Mouse (Mus musculus) right cerebral cortex, postnatal 25 days (tissue): ENCODE data around the gene Tbc1d1.

Experiments
- DNase-seq: peaks from one replicate; pipeline ENCODE4 v3.0.0; 2022

Tbc1d1 gene

DNA sequence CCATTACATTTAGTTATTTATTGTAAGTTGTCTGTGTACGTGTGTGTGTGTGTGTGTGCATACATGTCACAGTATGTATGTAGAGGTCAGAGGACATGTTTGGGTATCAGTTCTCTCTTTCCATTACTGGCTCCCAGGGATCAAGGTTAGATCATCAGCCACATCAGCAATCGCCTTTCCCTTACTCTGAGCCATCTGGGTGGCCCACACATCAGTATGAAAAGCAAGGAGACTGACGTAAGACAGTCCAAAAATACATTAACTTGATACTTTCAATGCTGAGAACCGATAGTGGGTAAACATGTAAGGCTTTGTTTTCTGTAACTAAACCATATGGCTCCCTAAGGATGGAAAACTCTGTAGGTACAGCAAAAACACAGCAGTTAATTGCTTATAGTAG is 54.7 kb downstream of the Tbc1d1 start:
- DNase-seq: no peak

DNA sequence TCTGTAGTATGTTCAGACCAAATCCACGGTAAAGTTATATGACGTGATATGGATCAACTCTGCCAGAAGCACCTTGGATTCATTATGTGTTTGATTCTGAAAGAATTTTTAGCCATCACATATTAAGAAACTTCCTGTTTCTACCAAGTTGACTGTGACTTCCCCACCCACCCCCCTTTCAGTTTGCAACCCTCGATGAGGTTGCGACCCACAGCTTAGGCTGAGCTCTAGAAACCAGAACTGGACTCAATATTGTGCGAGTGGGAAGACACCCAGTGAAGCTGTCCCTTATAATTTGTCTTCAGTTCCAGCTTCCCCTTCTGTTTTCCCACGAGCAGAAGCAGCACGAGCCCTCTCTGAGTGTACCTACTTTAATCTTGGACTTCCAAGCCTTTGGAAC is 55.2 kb downstream of the Tbc1d1 start:
- no peak for DNase-seq

- DNase-seq: no peak
Measured at GRCm38 (mm10) chr5:64212206-64212605, 56.1 kb downstream of the Tbc1d1 start.

DNA sequence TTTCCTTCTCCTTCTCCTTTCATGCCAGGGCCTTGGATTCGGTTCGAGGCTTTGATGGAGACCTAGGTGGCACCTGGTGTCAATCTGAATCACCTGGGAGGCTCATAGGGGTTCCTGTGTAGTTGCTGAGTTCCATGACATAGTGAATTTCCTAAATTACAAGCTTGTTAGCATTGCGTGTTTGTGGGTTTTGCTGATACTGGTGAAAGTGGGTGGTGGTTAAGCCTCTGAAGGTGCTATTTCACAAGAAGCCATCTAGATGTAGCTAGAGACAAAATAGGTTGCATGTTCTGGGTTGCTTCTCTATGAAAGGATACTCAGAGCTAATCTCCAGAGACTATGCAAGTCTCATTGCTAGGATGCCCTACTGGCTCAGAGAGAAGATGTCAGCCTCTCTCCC is 56.5 kb downstream of the Tbc1d1 start:
- DNase-seq: no peak

DNA sequence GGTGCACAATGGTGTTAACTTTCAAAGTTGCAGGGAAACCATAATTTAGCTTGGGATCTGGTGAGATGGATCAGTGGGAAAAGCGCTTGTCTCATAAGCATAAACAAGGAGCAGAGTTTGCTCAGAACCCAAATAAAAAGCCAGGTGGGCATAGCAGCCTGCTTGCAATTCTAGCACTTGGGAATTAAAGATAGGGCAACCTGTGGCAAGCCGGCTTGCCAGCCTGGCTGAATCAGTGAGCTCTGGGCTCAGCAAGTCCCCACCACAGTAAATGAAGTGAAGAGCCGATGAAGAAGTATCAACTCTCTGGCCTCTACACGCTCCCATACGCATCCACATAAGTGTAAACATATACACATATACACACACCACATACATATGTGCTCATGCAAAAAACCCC is 59.7 kb downstream of the Tbc1d1 start:
- DNase-seq: no peak

DNA sequence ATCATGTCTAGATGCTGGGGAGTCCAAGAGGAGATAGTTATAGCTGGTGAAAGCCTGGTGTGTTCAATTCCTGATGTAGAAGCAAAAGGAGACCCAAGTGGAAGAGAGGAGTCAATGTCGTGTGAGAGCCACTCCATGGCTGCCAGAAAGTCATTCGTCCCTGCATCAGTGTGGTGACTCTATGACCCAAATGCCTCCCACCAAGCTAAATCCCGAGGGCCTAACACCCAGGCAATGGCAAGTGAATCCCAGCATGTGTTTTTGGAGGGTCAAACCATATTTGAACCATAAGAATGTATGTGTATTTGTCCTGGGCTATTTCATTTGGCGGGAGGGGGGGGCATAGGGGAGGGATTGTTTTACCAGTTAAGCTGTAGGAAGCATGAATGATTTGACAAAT is 60.2 kb downstream of the Tbc1d1 start:
- no peak for DNase-seq

DNA sequence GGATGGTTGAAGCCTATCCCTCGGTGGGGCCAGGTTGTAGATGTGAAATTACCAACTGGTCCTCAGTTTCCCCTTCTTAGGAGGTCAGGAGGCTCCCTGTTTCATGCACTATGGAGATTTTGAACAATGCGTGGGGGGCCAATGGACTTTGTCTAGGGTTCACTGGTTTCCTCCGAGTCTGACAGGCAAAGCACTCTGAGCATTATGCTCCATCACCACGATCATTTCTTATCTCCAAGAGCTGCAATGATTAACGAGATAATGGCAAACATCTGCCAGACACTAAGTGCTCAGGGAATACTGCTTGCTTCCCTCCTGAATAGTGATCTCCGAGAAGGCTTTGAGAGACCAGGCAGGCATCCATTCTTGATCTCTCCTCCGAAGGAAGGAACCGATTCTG is 61.2 kb downstream of the Tbc1d1 start:
- DNase-seq: no peak

GRCm38 (mm10) chr5:64217816-64218602 is 61.9 kb downstream of the Tbc1d1 start:
- no peak for DNase-seq

DNA sequence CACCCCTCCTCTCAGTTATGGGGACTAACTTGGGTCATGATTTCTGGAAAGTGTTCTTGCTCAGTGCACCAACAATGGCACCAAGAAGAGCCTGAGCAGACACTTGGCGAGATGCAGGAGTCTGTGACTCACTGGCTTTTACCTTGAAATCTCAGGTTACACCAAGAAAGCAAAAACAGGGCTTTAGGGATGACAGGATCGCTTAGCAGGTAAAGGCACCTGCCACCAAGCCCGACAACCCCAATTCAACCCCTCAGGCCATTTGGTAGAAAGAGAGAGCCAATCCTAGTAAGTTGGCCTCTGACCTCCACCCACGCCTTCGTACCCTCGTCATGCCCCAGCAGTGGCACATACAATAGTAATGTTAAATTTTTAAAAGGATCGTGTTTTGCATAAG is 62.5 kb downstream of the Tbc1d1 start:
- no peak for DNase-seq

- DNase-seq: no peak
Measured at GRCm38 (mm10) chr5:64220776-64221175, 64.7 kb downstream of the Tbc1d1 start.

DNA sequence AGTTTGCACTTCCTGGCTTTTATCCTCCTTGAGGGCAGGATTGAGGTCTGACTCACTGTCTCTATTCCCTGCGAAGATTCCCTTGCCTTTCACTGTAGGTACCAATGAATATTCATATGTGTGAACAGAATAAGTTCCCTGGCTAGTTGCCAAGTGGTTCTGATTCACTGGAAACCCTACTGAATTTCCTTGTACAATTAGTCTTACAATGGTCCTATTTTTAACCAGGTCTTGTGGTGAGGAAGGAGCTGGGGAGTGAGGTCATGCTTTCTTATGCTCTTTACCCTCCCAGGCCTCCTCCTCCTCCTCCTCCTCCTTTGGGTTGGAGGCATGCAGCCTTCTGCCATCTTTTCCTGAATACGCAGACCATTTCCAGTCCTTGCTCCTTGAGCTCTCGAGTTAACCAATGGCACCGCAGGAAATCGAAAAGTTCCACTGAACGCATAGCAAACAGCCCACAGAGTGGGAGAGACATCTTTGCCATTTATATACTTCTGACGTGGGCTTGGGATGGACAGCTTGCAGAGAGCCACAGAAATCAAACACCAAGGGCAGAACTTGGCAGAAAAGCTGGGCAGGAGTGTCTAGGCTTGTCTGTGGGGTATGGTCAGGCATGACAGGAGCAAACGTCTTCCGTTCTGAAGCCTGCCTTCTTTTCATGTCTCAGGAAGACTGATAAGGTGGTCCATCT is 68.8 kb downstream of the Tbc1d1 start:
- no peak for DNase-seq

- no peak for DNase-seq
Measured at GRCm38 (mm10) chr5:64228252-64228651, 72.1 kb downstream of the Tbc1d1 start.

DNA sequence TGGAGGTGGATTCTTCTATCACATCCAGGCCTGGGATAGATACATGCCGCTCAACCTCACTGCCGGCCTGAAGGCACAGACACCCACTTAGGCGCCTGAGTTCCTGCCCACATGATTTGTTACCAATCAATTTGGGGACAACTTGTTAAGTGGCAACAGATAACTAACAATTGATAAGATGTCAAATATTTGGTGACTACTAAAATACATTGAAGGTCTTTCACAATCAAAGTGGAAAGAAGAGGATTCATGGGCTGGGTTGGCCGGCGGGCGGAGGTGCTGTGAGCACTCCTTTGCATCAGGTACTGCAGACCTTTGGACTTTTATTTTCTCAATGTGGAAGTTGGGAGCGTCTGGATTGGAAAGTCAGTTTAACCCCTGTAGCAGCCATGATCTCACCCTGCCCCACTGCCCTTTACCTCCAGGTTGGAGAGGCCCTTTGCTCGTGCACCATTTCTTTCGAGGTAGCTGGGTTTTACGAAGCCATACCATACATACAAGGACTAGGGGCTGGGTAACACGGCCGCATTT is 73.3 kb downstream of the Tbc1d1 start:
- no peak for DNase-seq

DNA sequence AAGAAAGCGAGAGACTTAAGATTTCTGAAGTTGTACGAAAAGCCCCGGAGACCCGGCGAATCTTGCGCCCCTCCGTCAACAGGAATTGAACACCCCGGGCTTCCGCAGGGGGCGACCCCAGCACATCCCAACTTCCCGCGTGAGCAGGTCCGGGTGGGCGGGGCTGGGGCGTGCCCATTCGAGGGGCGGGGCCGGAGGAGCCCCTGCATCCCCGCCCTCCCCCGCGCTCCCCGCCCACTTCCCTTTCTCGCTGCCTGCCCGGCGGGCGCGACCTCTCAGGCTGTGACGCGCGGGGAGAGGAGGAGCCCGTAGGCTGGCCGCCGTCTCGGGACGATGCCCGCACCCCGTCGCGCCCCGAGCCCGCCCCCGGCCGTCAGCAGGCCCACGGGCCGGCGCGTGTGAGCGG is 74.0 kb downstream of the Tbc1d1 start:
- peak; percentile 77 for DNase-seq

DNA sequence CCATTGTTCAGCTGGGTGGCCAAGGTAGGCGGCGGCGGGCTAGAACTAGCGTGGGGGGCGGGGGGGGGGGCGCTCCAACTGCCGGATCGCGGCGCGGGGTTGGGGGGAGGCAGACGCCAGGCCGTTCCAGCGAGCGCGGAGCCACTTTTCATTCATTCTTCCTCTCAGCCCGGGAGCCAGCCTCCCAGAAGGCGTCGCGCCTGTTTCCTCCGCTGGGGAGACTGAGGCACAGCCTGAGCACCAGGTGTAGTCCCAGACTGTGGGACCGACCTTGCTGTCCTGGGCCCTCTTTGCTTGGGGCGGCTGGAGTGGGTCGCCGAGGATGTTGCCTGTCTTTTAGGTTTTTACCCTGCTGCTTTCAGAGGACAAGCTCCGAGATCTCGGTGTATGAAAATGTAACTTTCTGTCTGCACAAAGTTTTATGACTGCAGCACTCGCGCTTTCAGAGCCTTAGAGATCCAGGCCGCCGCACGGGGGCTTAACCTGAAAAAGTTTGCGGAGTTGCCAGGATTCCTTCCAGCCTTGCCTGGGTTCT is 74.5 kb downstream of the Tbc1d1 start:
- DNase-seq: peak; percentile 20

- no peak for DNase-seq
Measured at GRCm38 (mm10) chr5:64232872-64233271, 76.8 kb downstream of the Tbc1d1 start.

DNA sequence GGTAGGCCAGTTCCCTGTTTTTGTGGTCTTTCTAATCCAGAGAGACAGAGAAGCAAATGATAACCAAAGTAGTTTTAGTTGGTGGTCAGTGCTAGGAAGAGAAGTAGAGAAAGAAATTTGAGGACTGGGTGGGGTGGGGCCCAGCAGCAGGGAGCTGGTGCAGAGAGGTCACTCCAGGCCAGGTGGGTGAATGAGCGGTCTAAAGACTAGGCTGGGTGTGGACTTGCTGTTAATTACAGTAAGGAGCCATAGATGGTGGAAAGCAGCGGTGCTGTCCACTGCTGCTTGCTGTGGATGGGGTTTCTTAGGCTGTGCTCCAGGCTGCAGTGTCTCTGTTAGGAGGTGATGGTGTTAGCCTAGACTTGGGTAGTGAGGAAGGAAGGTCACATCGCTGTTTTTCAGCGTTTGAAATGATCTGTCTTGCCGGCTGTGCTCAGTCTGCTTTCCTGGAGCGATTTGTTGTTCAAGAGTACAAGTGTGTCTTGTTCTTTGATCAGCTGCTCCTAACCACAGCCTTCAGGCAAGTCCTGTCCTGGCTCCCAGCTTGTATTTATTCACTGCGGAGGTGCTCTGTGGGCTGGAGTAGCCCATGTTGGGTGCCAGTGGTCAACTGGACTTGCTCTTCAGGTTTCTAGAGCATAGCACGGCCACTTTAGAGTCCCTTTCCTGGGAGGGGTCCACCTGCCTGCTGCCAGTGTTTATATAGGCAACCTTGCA is 78.3 kb downstream of the Tbc1d1 start:
- DNase-seq: no peak

- no peak for DNase-seq
Measured at GRCm38 (mm10) chr5:64235250-64235649, 79.1 kb downstream of the Tbc1d1 start.

GRCm38 (mm10) chr5:64236561-64236960 is 80.5 kb downstream of the Tbc1d1 start:
- DNase-seq: no peak

- DNase-seq: no peak
Measured at GRCm38 (mm10) chr5:64237263-64237662, 81.2 kb downstream of the Tbc1d1 start.

DNA sequence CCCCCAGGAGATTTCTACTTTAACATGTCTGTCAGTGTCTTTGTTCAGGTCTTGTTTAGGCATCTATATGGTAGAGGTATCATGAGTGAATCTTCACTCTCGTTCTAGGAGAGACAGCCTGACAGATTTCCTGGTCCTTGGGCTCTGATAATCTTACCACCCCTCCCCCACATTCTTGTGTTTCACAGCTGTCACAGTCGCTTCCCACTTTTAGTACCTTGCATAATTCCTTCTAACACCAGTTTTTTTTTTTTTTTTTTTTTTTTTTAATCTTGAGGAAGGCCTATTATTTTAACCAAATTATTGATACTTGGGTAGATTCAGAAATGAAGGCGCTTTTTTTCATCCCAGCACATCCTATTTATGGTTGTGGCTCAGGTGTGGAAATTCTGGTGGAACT is 81.6 kb downstream of the Tbc1d1 start:
- no peak for DNase-seq

GRCm38 (mm10) chr5:64238894-64239652 is 83.0 kb downstream of the Tbc1d1 start:
- no peak for DNase-seq
